Mouse (Mus musculus) G1E (cell line): Measurements from ENCODE around the gene Nme1. TPM values are rescaled to one million over a fixed set of nuclear protein-coding genes. Genes with fewer than 3 reads are reported as not detected.

Experiments used
- ATAC-seq: 2 replicates; pipeline ENCODE4 v1.8.0; 2016; ENCODE audit warnings: mild to moderate bottlenecking; ENCODE audit not compliant: insufficient number of reproducible peaks, poor library complexity, low FRiP score, severe bottlenecking; ENCODE audit errors: extremely low read depth
- DNase-seq: peaks from one replicate; pipeline ENCODE4 v3.0.0; 2012; ENCODE audit warnings: low spot score
- H3K27me3 ChIP-seq: 2 replicates; pipeline ENCODE4 v1.6.1; 2012; ENCODE audit warnings: mild to moderate bottlenecking, low read length, inconsistent platforms; ENCODE audit not compliant: insufficient read depth
- H3K36me3 ChIP-seq: replicated peaks from 2 replicates; pipeline ENCODE3; 2012; ENCODE audit warnings: mild to moderate bottlenecking, inconsistent platforms
- H3K4me1 ChIP-seq: 2 replicates; pipeline ENCODE4 v1.6.1; 2012; ENCODE audit warnings: low read depth, low read length, inconsistent platforms, mixed read lengths; ENCODE audit not compliant: insufficient read depth
- H3K4me3 ChIP-seq: 2 replicates; pipeline ENCODE4 v1.5.1; 2012; ENCODE audit warnings: low read depth, mild to moderate bottlenecking, inconsistent platforms, low read length, moderate library complexity, mixed read lengths
- H3K9me3 ChIP-seq: replicated peaks from 2 replicates; pipeline ENCODE4 v1.6.1; 2012; ENCODE audit warnings: inconsistent platforms
- CTCF ChIP-seq: IDR thresholded peaks from 2 replicates; pipeline ENCODE4 v1.5.1; 2012; ENCODE audit warnings: low read depth, low read length, inconsistent platforms, mixed read lengths
- GATA1 ChIP-seq: IDR thresholded peaks from 2 replicates; pipeline ENCODE4 v1.6.1; 2012; ENCODE audit warnings: borderline replicate concordance, low read length, inconsistent platforms, mixed read lengths
- GATA2 ChIP-seq: IDR thresholded peaks from 2 replicates; pipeline ENCODE4 v1.6.1; 2012; ENCODE audit warnings: low read depth, low read length, inconsistent platforms, borderline replicate concordance
- POLR2AphosphoS5 ChIP-seq: IDR thresholded peaks from 2 replicates; pipeline ENCODE4 v1.6.1; 2012; ENCODE audit warnings: low read depth, low read length, inconsistent platforms; ENCODE audit not compliant: insufficient replicate concordance
- TAL1 ChIP-seq: conservative IDR thresholded peaks from 2 replicates; pipeline ENCODE4 v1.6.1; 2012; ENCODE audit warnings: low read depth, low read length, inconsistent platforms, mixed read lengths
- polyA plus RNA-seq: library from polyadenylated mRNA; stranded (reverse); fragments of >175 nt; gene quantifications from 2 replicates; pipeline ENCODE4 v1.2.3, GENCODE M21; 2012
- total RNA-seq, 2 experiments: library from RNA; stranded (forward) in 1 of 2; stranded (reverse) in 1 of 2; fragments of 200-1000 nt in 1 of 2; fragments of >200 nt in 1 of 2; fragmentation: Nextera tagmentation in 1 of 2; gene quantifications; 2 replicates each; pipeline ENCODE4 v1.2.3; 2014 to 2017

The Nme1 gene
- total and polyA plus RNA-seq, 3 experiments: 6.5 to 142 (median 59.1) TPM

DNA sequence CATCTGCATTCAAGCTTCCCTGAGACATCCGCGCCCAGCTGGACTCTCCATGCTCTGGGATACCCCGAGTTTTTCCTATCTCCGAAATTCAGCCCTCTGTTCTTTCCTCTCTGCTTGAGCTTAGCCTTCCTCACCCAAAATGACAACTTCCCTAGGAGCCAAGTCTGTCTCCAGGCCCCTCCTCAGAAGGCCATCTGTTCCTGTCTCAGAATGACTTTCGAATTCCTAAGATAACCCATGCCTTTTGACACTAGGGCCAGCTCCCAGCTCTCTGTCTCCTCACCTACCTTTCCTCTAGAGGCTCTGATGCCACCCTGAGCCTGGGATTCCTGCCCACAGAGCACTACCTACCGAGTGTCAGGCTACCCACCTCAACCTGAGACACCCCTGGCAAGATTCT is 12.2 kb downstream of the Nme1 start, which contains the start of gene Nme2:
TSS of gene Nme2 (minus strand) at position 101 of the 400 bp plus-strand sequence.
- TF ChIP-seq GATA2: no peak
- no peak for TF ChIP-seq TAL1
- TF ChIP-seq CTCF: no peak
- no peak for TF ChIP-seq GATA1
- no peak for TF ChIP-seq POLR2AphosphoS5
- 0 out of 2 replicates have a peak, but pooled peaks have one; percentile 1 for ATAC-seq
- Histone ChIP-seq H3K4me3 (peak within 1 kb of the TSS; percentile 80), H3K27me3 (no peaks in the 10 kb centered on the region), H3K9me3 (no peaks in the 10 kb centered on the region), H3K4me1 (peaks cover 56% of the 10 kb centered on the region), H3K36me3 (peaks cover 82% of the 10 kb centered on the region)
- DNase-seq: no peak

DNA sequence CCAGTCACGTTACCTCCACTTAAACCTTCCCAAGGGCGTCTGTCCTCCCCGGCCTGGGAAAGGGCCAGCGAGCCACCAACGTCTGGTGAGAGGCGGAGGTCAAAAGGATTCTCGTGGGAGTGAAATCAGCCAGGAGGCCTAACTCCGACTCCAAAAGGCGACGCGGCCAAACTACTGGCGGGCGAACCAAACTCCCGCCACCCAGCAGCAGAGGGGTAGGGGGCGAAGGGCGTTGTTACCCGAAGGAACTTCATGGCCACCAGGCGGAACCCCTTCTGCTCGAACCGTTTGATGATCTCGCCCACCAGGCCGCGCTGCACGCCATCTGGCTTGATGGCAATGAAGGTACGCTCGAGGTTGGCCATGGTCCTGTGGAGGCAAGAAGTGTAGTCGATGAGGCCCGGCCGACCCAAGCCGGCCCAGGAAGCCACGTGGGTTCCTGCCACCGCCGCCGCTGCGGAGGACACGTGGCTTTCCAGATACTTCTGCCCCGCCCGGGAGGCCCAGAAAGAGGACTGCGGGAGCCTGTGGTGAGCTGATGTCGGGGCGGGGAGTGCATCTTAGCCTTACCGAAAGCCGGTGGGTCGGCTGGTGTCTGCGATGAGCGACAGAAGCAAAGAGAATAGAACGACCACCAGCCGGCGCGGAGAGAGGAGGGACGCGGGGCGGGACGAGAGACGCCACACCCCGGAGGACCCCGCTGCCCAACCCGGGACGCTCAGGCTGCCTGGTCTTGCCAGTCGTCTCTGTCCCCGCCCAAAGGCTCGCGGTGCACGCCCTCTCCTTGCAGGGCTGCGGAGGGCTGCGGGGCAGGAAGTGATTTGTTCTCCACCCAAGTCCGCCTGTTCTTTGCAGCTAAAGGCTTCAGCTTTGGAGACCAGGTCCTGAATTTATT is 12.8 kb downstream of the Nme1 start:
- H3K9me3 ChIP-seq: no peaks in the 10 kb centered on the region
- ATAC-seq (peak; percentile 94), DNase-seq (peak; percentile 91)
- no peaks in the 10 kb centered on the region for H3K27me3 ChIP-seq
- H3K4me1 ChIP-seq: peaks cover 59% of the 10 kb centered on the region
- no peak for TF ChIP-seq CTCF
- no peak for TF ChIP-seq TAL1
- no peak for TF ChIP-seq GATA2
- TF ChIP-seq GATA1: no peak
- TF ChIP-seq POLR2AphosphoS5: 0 out of 2 replicates have a peak, but pooled peaks have one; percentile 30
- peaks cover 82% of the 10 kb centered on the region for H3K36me3 ChIP-seq
- peak overlapping the region; percentile 80 for H3K4me3 ChIP-seq

DNA sequence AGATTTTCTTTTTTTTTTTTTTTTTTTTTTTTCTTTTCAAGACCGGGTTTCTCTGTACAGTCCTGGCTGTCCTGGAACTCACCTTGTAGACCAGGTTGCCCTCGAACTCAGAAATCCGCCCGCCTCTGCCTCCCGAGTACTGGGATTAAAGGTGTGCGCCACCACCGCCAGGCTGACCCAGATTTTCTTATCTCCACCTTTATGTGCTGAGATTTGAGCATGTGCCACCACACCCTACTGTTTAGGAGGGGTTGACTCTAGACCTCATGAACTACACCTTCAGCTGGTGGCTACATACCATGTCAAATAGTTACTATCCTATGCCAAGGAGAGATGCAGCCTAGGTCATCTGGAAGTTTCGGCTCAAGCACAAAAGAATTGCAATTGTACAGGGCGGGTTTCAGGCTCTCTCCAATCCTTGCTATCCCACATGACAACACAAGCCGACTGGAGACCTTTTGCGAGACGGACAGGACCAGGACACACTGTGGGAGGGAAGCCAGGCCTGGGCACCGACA is 13.5 kb downstream of the Nme1 start:
- Histone ChIP-seq H3K27me3 (no peaks in the 10 kb centered on the region), H3K36me3 (peaks cover 82% of the 10 kb centered on the region), H3K9me3 (no peaks in the 10 kb centered on the region), H3K4me3 (peak overlapping the region; percentile 80), H3K4me1 (peaks cover 61% of the 10 kb centered on the region)
- DNase-seq (peak; percentile 6), ATAC-seq (no peak)
- TF ChIP-seq CTCF (no peak), GATA1 (no peak), POLR2AphosphoS5 (no peak), TAL1 (no peak), GATA2 (no peak)

DNA sequence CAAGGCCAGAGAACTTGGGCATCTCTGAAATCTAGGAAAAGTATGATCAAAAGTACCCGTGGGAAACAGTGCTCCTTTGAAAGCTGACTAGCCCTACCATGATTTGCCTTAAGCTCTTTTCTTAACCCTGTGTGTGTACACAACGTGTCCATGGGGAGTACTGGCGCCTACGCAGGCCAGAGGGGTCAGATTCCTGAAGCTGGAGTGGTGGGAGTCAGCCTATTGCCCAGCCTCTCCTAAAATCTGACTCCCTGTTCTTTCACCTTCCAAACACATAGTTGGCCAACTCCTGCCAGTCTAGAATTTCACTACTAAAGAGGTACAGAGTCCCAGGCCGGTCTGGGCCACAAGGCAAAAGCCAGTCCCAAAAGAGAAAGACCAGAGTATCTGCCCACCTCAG is 15.9 kb downstream of the Nme1 start:
- Histone ChIP-seq H3K4me3 (no peak overlapping the region; the same call in 1 of the 2 replicates), H3K27me3 (no peaks in the 10 kb centered on the region), H3K36me3 (peaks cover 80% of the 10 kb centered on the region), H3K9me3 (no peaks in the 10 kb centered on the region), H3K4me1 (peaks cover 56% of the 10 kb centered on the region)
- no peak for ATAC-seq
- TF ChIP-seq CTCF (no peak), TAL1 (no peak), POLR2AphosphoS5 (no peak), GATA2 (no peak)
- DNase-seq: no peak

DNA sequence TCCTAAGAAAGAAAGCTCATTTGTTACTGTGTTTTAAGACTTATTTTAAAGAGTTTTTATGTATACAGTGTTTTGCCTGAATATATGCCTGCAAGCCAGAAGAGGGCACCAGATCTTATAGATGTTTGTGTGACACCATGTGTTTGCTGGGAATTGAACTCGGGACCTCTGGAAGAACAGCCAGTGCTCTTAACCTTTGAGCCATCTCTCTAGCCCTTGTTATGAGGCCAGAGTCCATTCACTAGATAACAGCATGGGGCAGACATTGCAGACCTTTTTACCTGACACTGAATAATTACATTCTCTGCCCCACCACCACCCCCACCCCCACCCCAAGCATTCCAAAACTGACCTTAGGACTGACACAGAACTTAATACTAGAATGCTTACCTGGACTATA is 18.3 kb downstream of the Nme1 start:
- Histone ChIP-seq H3K27me3 (no peaks in the 10 kb centered on the region), H3K4me1 (peaks cover 33% of the 10 kb centered on the region), H3K4me3 (no peak overlapping the region), H3K36me3 (peaks cover 84% of the 10 kb centered on the region), H3K9me3 (no peaks in the 10 kb centered on the region)
- TF ChIP-seq GATA1 (no peak), TAL1 (no peak), CTCF (no peak), POLR2AphosphoS5 (no peak), GATA2 (no peak)
- DNase-seq (no peak), ATAC-seq (no peak)

DNA sequence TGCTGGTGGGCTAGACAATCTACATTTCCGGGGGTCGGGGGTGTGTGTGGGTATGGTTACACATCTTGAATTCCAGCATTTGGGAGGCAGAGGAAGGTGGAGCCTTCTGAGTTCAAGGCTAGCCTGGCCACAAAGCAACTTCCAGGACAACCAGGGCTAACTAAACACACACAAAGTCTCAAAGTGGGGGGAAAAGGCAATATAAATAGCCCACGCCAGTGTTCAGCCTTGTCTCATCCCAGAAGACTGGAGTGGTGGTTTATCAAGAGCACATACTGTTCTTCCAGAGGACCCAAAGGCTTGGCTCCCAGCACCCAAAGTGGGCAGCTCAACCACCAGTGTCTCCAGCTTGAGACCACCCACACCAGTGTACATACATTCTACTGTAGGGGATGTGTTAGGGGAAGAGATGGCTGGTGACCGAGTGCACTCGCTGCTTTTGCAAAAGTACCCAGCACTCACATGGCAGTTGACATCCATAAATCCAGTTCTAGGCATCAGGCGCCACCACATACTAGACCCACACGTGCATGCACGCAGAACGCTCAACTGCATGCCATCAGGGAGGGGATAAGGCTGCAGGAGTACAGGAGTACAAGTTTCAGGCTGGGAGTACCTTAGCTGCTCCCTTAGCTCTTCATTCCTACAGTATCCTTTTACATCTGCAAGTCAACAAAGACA is 19.3 kb downstream of the Nme1 start:
- no peaks in the 10 kb centered on the region for H3K9me3 ChIP-seq

More for the DNA sequence above, 19.3 kb downstream of the Nme1 start:
- TF ChIP-seq GATA2: no peak
- TF ChIP-seq CTCF: no peak
- no peak for TF ChIP-seq GATA1
- no peak for TF ChIP-seq POLR2AphosphoS5
- no peak for TF ChIP-seq TAL1
- no peak for ATAC-seq
- DNase-seq: no peak
- H3K36me3 ChIP-seq: peaks cover 86% of the 10 kb centered on the region
- peaks cover 24% of the 10 kb centered on the region for H3K4me1 ChIP-seq
- H3K4me3 ChIP-seq: no peak overlapping the region
- no peaks in the 10 kb centered on the region for H3K27me3 ChIP-seq
